Mouse (Mus musculus) bone marrow, adult 2 months (tissue): ENCODE results near the gene Cd72.
"Not testable (repeated sequence)": the region's sequence is repeated elsewhere in the genome, so short reads cannot be mapped to it uniquely, and the experiment has no call there.

Source experiments
- CTCF ChIP-seq: fragments of 200-500 bp; IDR thresholded peaks from 2 replicates; pipeline ENCODE4 v1.5.1; 2011; ENCODE audit warnings: low read length, control low read depth; ENCODE audit not compliant: control insufficient read depth, insufficient read depth
- POLR2A ChIP-seq: fragments of 200-500 bp; IDR thresholded peaks from 2 replicates; pipeline ENCODE4 v1.6.1; 2011; ENCODE audit warnings: low read depth, mild to moderate bottlenecking, control low read depth, low read length, borderline replicate concordance; ENCODE audit not compliant: control insufficient read depth

GRCm38 (mm10) chr4:43485666-43486065 lies 31.2 kb upstream of the Cd72 start:
- TF ChIP-seq CTCF, POLR2A: not testable (repeated sequence)
